In the genomic region with DNA sequence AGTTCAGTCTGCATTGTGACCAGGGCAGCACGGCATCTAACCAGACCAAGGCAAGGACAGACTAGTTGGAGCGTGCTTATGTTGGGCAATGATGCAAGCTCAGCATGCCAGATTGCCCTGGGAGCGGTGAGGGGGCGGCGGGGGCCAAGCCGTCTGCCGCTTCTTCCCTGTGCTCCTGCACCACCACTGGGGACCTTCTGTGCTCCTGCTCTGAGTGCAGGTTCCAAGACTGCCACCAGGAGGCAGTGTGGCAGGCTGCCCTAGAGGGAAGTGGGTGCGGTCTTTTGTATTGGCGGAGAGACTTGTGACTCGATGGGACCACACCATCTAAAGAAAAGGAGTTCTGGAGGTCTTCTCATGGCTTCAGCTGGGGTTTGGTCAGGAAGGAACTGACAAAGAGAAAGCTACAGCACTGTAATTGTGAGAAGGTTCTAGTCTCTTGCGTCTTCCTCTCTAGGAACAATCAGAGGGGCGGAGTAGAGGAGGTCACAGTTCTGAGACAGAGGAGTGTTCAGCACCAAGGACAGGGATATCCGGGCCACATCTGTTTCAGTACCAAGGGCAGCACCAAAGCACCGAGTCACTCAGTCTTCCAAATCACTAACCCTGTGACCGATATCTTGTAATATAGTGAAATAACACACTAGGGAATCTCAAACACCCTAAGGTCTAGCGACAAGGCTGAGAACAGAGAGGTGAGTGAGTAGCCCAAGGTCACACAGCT, we compare ENCODE assay signal across 8 mouse cellular contexts. TPM values are rescaled to one million over a fixed set of nuclear protein-coding genes. Genes with fewer than 3 reads are reported as not detected.
A peak's percentile ranks its signal among the peaks of the same experiment; 100 is the strongest.
DNase-seq lines count a peak whose midpoint lies in the region; ATAC-seq and TF ChIP-seq lines count a peak whose summit lies in the region.

No protein-coding gene starts in this region.

- intact Hi-C loops in heart, postnatal 10 days (cut with DNase I) = no loop called here

- no peaks in the 10 kb centered on the region for H3K27me3 ChIP-seq in forebrain, embryonic 11.5 days (ENCODE audit: control insufficient read depth, insufficient read depth, low read length)
- H3K27me3 ChIP-seq in forebrain, embryonic 12.5 days = peaks cover 6% of the 10 kb centered on the region; the same call in 1 of the 2 replicates
- H3K27me3 ChIP-seq in CH12.LX (replicated peaks) = peaks cover 86% of the 10 kb centered on the region

- TF ChIP-seq EP300 in CH12.LX (IDR thresholded peaks at IDR 0.05; ENCODE audit: low read length) = no peak

- WGBS in forebrain, embryonic 11.5 days = 25% methylated on average over 16 of the region's 16 CpGs
- WGBS in forebrain, embryonic 12.5 days = 23% methylated on average over 16 of the region's 16 CpGs

- H3K36me3 ChIP-seq in forebrain, embryonic 11.5 days (ENCODE audit: control insufficient read depth, insufficient read depth, low read length) = no peaks in the 10 kb centered on the region
- H3K36me3 ChIP-seq in forebrain, embryonic 12.5 days (replicated peaks) = no peaks in the 10 kb centered on the region
- H3K36me3 ChIP-seq in CH12.LX (replicated peaks in 1 of 2; ENCODE audit: control insufficient read depth in 1 of 2, insufficient read depth in 1 of 2, low read length in 1 of 2) = no peaks in the 10 kb centered on the region

- in situ Hi-C loops in CH12.LX (cut with MboI; ENCODE audit: low pct_ligation_motif_present, low pct_unique_long_range_greater_than_20kb, low sequenced_read_pairs) = no loop called here

- peak in 1 of 2 experiments; percentile 59; a peak in 2 of 4 replicates for TF ChIP-seq CTCF in CH12.LX (conservative IDR thresholded peaks at IDR 0.05 in 1 of 2, IDR thresholded peaks at IDR 0.05 in 1 of 2; ENCODE audit: low read depth in 2 of 2, low read length in 2 of 2)

- dilution Hi-C loops in CH12.LX (cut with MboI; ENCODE audit: extremely low pct_ligation_motif_present, extremely low pct_unique_long_range_greater_than_20kb, low sequenced_read_pairs) = no loop called here

- TF ChIP-seq POLR2A in CH12.LX (IDR thresholded peaks at IDR 0.05; ENCODE audit: low read depth, low read length) = no peak

- no peaks in the 10 kb centered on the region for H3K79me2 ChIP-seq in CH12.LX (replicated peaks; ENCODE audit: control insufficient read depth, extremely low read depth, insufficient read depth, poor library complexity, severe bottlenecking)

- no peak overlapping the region for H3K4me3 ChIP-seq in forebrain, embryonic 11.5 days (ENCODE audit: low read depth, low read length)
- H3K4me3 ChIP-seq in forebrain, embryonic 12.5 days (replicated peaks) = no peak overlapping the region
- no peak overlapping the region for H3K4me3 ChIP-seq in CH12.LX (replicated peaks in 1 of 3; ENCODE audit: low read depth in 2 of 3, low read length in 2 of 3, poor library complexity in 1 of 3)

- peaks cover 5% of the 10 kb centered on the region; the same call in 1 of the 2 replicates for H3K4me1 ChIP-seq in forebrain, embryonic 11.5 days (replicated peaks; ENCODE audit: control insufficient read depth, insufficient read depth, low read length)
- peaks cover 36% of the 10 kb centered on the region for H3K4me1 ChIP-seq in forebrain, embryonic 12.5 days
- no peaks in the 10 kb centered on the region for H3K4me1 ChIP-seq in CH12.LX (ENCODE audit: control insufficient read depth in 1 of 2, insufficient read depth in 2 of 2)

- TF ChIP-seq RAD21 in CH12.LX (IDR thresholded peaks at IDR 0.05; ENCODE audit: low read depth, low read length) = no peak; the same call in 1 of the 2 replicates

- 0 out of 2 replicates have a peak, but pooled peaks have one; percentile 53 for ATAC-seq in forebrain, embryonic 11.5 days (replicated peaks; ENCODE audit: low FRiP score)
- ATAC-seq in forebrain, embryonic 12.5 days (ENCODE audit: low FRiP score) = no peak
- peak; percentile 59 for ATAC-seq in cerebellum, adult (ENCODE audit: insufficient number of reproducible peaks, low FRiP score, low TSS enrichment)

- H3K9ac ChIP-seq in forebrain, embryonic 11.5 days (ENCODE audit: low read length) = no peak overlapping the region
- H3K9ac ChIP-seq in forebrain, embryonic 12.5 days = no peak overlapping the region
- no peak overlapping the region for H3K9ac ChIP-seq in CH12.LX (ENCODE audit: insufficient read depth, low read depth)

- DNase-seq in forebrain, embryonic 11.5 days (ENCODE audit: low spot score) = peak; percentile 79
- peak; percentile 64 for DNase-seq in CH12.LX (ENCODE audit: extremely low read depth)
- DNase-seq in heart, postnatal 10 days = peak; percentile 82 to 87
- peak; percentile 82 for DNase-seq in layer of hippocampus, adult 11-12 months (ENCODE audit: low spot score)
- DNase-seq in lung, postnatal 25 days (ENCODE audit: low spot score) = peak; percentile 58
- peak; percentile 61 for DNase-seq in thymus, postnatal 14 days

- H3K27ac ChIP-seq in forebrain, embryonic 11.5 days (ENCODE audit: low read depth, low read length) = no peak overlapping the region
- no peak overlapping the region for H3K27ac ChIP-seq in forebrain, embryonic 12.5 days
- H3K27ac ChIP-seq in CH12.LX (ENCODE audit: insufficient read depth, low read depth) = no peak overlapping the region

- no peak overlapping the region for H3K4me2 ChIP-seq in forebrain, embryonic 11.5 days (ENCODE audit: low read depth, low read length, severe bottlenecking)
- no peak overlapping the region for H3K4me2 ChIP-seq in forebrain, embryonic 12.5 days
- H3K4me2 ChIP-seq in CH12.LX (ENCODE audit: insufficient read depth, low read depth, poor library complexity, severe bottlenecking) = no peak overlapping the region

- no peaks in the 10 kb centered on the region for H3K9me3 ChIP-seq in forebrain, embryonic 11.5 days (ENCODE audit: control insufficient read depth, low read length)
- no peaks in the 10 kb centered on the region for H3K9me3 ChIP-seq in forebrain, embryonic 12.5 days
- peaks cover 3% of the 10 kb centered on the region for H3K9me3 ChIP-seq in CH12.LX (replicated peaks; ENCODE audit: low read length)

TF ChIP-seq in CH12.LX, 34 proteins besides CTCF, POLR2A, EP300 and RAD21:
- TF ChIP-seq KAT2A (IDR thresholded peaks at IDR 0.05; ENCODE audit: insufficient replicate concordance, low read length) (no peak), MYC (IDR thresholded peaks at IDR 0.05; ENCODE audit: low read depth, low read length) (no peak), ZC3H11A (IDR thresholded peaks at IDR 0.05; ENCODE audit: low read depth, low read length) (no peak), BHLHE40 (IDR thresholded peaks at IDR 0.05; ENCODE audit: low read depth, low read length) (no peak), ELF1 (IDR thresholded peaks at IDR 0.05; ENCODE audit: low read depth, low read length) (no peak), CHD2 (IDR thresholded peaks at IDR 0.05; ENCODE audit: low read length) (no peak), ZNF384 (IDR thresholded peaks at IDR 0.05; ENCODE audit: low read depth, low read length) (no peak), MAX (IDR thresholded peaks at IDR 0.05; ENCODE audit: low read length) (no peak), SMC3 (IDR thresholded peaks at IDR 0.05; ENCODE audit: low read depth, low read length) (peak; percentile 38), IRF4 (IDR thresholded peaks at IDR 0.05; ENCODE audit: low read depth, low read length) (no peak), SIN3A (IDR thresholded peaks at IDR 0.05; ENCODE audit: low read length) (peak; percentile 98), HCFC1 (IDR thresholded peaks at IDR 0.05; ENCODE audit: low read depth, low read length) (no peak), POLR2AphosphoS2 (IDR thresholded peaks at IDR 0.05; ENCODE audit: low read depth, low read length) (no peak), MXI1 (IDR thresholded peaks at IDR 0.05; ENCODE audit: low read depth, low read length) (peak; percentile 79), MAFK (IDR thresholded peaks at IDR 0.05; ENCODE audit: insufficient replicate concordance, low read length) (no peak), E2F4 (IDR thresholded peaks at IDR 0.05; ENCODE audit: insufficient replicate concordance, low read depth, low read length) (no peak), USF1 (IDR thresholded peaks at IDR 0.05; ENCODE audit: low read depth, low read length) (no peak)

RNA-seq across cellular contexts. Expression of a gene that starts 14.0 kb away (rescaled TPM):
- 3.2 and 7.7 TPM in 2 replicates for polyA plus RNA-seq in forebrain, embryonic 11.5 days (2014; fragmentation: Nextera tagmentation; extraction: Ambion mirVana)
- 2.7 and 5.5 TPM in 2 replicates for polyA plus RNA-seq in forebrain, embryonic 12.5 days (2016; fragmentation: Nextera tagmentation; extraction: Ambion mirVana)
- total RNA-seq in CH12.LX (2012; rRNA removed) (not detected in 2 replicates), CH12.LX (2014; rRNA removed) (not detected in 2 replicates)
- polyA plus RNA-seq in CH12.LX (2012; ENCODE audit: insufficient read length, low read depth) = not detected in 2 replicates
- total RNA-seq in heart, postnatal 10 days (2021) = 10 to 100 TPM; 34.3 to 36.2 TPM

RNA-seq across cellular contexts. Expression of a gene that starts 54.3 kb away (rescaled TPM):
- polyA plus RNA-seq in forebrain, embryonic 11.5 days (2014; fragmentation: Nextera tagmentation; extraction: Ambion mirVana) = 0.33 and 0.71 TPM in 2 replicates
- 0.83 and 1.1 TPM in 2 replicates for polyA plus RNA-seq in forebrain, embryonic 12.5 days (2016; fragmentation: Nextera tagmentation; extraction: Ambion mirVana)
- total RNA-seq in CH12.LX (2012; rRNA removed) = not detected in 2 replicates
- not detected in 2 replicates for total RNA-seq in CH12.LX (2014; rRNA removed)
- polyA plus RNA-seq in CH12.LX (2012; ENCODE audit: insufficient read length, low read depth) = not detected in 2 replicates
- total RNA-seq in heart, postnatal 10 days (2021) = 1 to 10 TPM; 2.2 to 7.3 TPM
